Mouse (Mus musculus) embryonic facial prominence, embryonic 13.5 days (tissue): ENCODE measurements around the gene Nop53. TPM values are rescaled to one million over a fixed set of nuclear protein-coding genes. Genes with fewer than 3 reads are reported as not detected.

ENCODE experiments used
- polyA plus RNA-seq: library from polyadenylated mRNA; unstranded; fragments of >200 nt; fragmentation: Nextera tagmentation; extraction: Ambion mirVana; gene quantifications from 2 replicates; pipeline ENCODE4 v1.2.1, GENCODE M21; 2015

Nop53 gene
- polyA plus RNA-seq, 1 experiment from 2014 or later: 210 TPM

Other genes with a start within 250 kb of the Nop53 start
- not detected in 2 replicates for gene Obox5, start 195.9 kb downstream of the Nop53 start, polyA plus RNA-seq
- gene Obox6, start 106.4 kb downstream of the Nop53 start, polyA plus RNA-seq: not detected in 2 replicates
- not detected in 2 replicates for gene Crx, start 66.1 kb downstream of the Nop53 start, polyA plus RNA-seq
- not detected in 2 replicates for gene Crxos, start 63.5 kb downstream of the Nop53 start, polyA plus RNA-seq
- 1,180 and 1,188 TPM in 2 replicates for gene Selenow, start 23.7 kb downstream of the Nop53 start, polyA plus RNA-seq
- 36.9 and 41.2 TPM in 2 replicates for gene Ehd2, start 21.5 kb upstream of the Nop53 start, polyA plus RNA-seq
- gene Bicra, start 101.8 kb upstream of the Nop53 start, polyA plus RNA-seq: 9.5 and 10.4 TPM in 2 replicates
- gene Zfp541, start 115.7 kb upstream of the Nop53 start, polyA plus RNA-seq: 0.07 and 0.11 TPM in 2 replicates
- gene Napa, start 152.4 kb upstream of the Nop53 start, polyA plus RNA-seq: 195 and 216 TPM in 2 replicates
- gene Kptn, start 173.8 kb upstream of the Nop53 start, polyA plus RNA-seq: 44.9 and 45.6 TPM in 2 replicates
- 0.34 and 0.37 TPM in 2 replicates for gene Slc8a2, start 183.8 kb upstream of the Nop53 start, polyA plus RNA-seq
- gene Meis3, start 229.0 kb upstream of the Nop53 start, polyA plus RNA-seq: 49.8 and 54.4 TPM in 2 replicates